Mouse (Mus musculus) CH12.LX (cell line): ENCODE data around the gene Pak1. TPM values are rescaled to one million over a fixed set of nuclear protein-coding genes. Genes with fewer than 3 reads are reported as not detected.

Experiments used
- DNase-seq: peaks from one replicate; pipeline ENCODE4 v3.0.0-alpha.2; 2013; ENCODE audit errors: extremely low read depth
- H3K27ac ChIP-seq: 2 replicates; pipeline ENCODE4 v1.5.1; 2012; ENCODE audit warnings: low read depth, mild to moderate bottlenecking, control low read depth, moderate library complexity; ENCODE audit not compliant: insufficient read depth
- H3K27me3 ChIP-seq: replicated peaks from 2 replicates; pipeline ENCODE3; 2012; ENCODE audit warnings: inconsistent platforms
- H3K36me3 ChIP-seq, 2 experiments: replicated peaks in 1 of 2; 2 replicates each; pipeline versions ENCODE3 to v1.6.1; 2012; ENCODE audit warnings: inconsistent platforms in 1 of 2, low read length in 1 of 2, mild to moderate bottlenecking in 1 of 2, mixed read lengths in 1 of 2, moderate library complexity in 1 of 2; ENCODE audit not compliant: control insufficient read depth in 1 of 2, insufficient read depth in 1 of 2
- H3K4me1 ChIP-seq, 2 experiments: 2 replicates each; pipeline ENCODE4 v1.6.1; 2012; ENCODE audit warnings: inconsistent platforms in 1 of 2, moderate library complexity in 1 of 2; ENCODE audit not compliant: insufficient read depth in 2 of 2, control insufficient read depth in 1 of 2
- H3K4me2 ChIP-seq: 2 replicates; pipeline ENCODE4 v1.6.1; 2012; ENCODE audit warnings: low read depth, mild to moderate bottlenecking, control low read depth; ENCODE audit not compliant: poor library complexity, insufficient read depth, severe bottlenecking
- H3K4me3 ChIP-seq, 3 experiments: fragments of 150-350 bp in 1 of 3; sonication (generic) in 1 of 3; replicated peaks in 1 of 3; 2 replicates each; pipeline versions ENCODE3 to v1.5.1; 2011 to 2012; ENCODE audit warnings: low read depth in 2 of 3, low read length in 2 of 3, mild to moderate bottlenecking in 2 of 3, moderate library complexity in 2 of 3, control low read depth in 1 of 3, improper control_type of control experiment in 1 of 3, inconsistent platforms in 1 of 3, mixed read lengths in 1 of 3; ENCODE audit not compliant: poor library complexity in 1 of 3
- H3K79me2 ChIP-seq: replicated peaks from 2 replicates; pipeline ENCODE4 v1.6.1; 2012; ENCODE audit warnings: mild to moderate bottlenecking, moderate library complexity; ENCODE audit not compliant: control insufficient read depth, poor library complexity, insufficient read depth, severe bottlenecking; ENCODE audit errors: extremely low read depth
- H3K9ac ChIP-seq: 2 replicates; pipeline ENCODE4 v1.6.1; 2012; ENCODE audit warnings: low read depth, mild to moderate bottlenecking, control low read depth, moderate library complexity; ENCODE audit not compliant: insufficient read depth
- H3K9me3 ChIP-seq: replicated peaks from 2 replicates; pipeline ENCODE3; 2012; ENCODE audit warnings: low read length, inconsistent platforms, mixed read lengths
- CHD1 ChIP-seq: IDR thresholded peaks from 2 replicates; pipeline ENCODE4 v1.6.1; 2012; ENCODE audit warnings: low read depth, low read length, improper control_type of control experiment, inconsistent platforms
- E2F4 ChIP-seq: IDR thresholded peaks from 2 replicates; pipeline ENCODE4 v1.6.1; 2011; ENCODE audit warnings: low read depth, low read length, improper control_type of control experiment; ENCODE audit not compliant: insufficient replicate concordance
- ELF1 ChIP-seq: IDR thresholded peaks from 2 replicates; pipeline ENCODE4 v1.6.1; 2014; ENCODE audit warnings: low read depth, mild to moderate bottlenecking, inconsistent platforms, low read length, improper control_type of control experiment
- EP300 ChIP-seq: IDR thresholded peaks from 2 replicates; pipeline ENCODE4 v1.6.1; 2011; ENCODE audit warnings: low read length, improper control_type of control experiment
- GABPA ChIP-seq: IDR thresholded peaks from 2 replicates; pipeline ENCODE4 v1.6.1; 2012; ENCODE audit warnings: low read depth, low read length, improper control_type of control experiment, inconsistent platforms; ENCODE audit not compliant: insufficient replicate concordance
- IRF4 ChIP-seq: IDR thresholded peaks from 2 replicates; pipeline ENCODE4 v1.6.1; 2014; ENCODE audit warnings: low read depth, mild to moderate bottlenecking, inconsistent platforms, low read length, improper control_type of control experiment
- JUN ChIP-seq: IDR thresholded peaks from 2 replicates; pipeline ENCODE4 v1.6.1; 2011; ENCODE audit warnings: low read depth, mild to moderate bottlenecking, low read length, improper control_type of control experiment, moderate library complexity; ENCODE audit not compliant: insufficient read depth
- MAFK ChIP-seq: IDR thresholded peaks from 2 replicates; pipeline ENCODE4 v1.6.1; 2011; ENCODE audit warnings: low read length, improper control_type of control experiment; ENCODE audit not compliant: insufficient replicate concordance
- MAX ChIP-seq: IDR thresholded peaks from 2 replicates; pipeline ENCODE4 v1.6.1; 2011; ENCODE audit warnings: low read length, improper control_type of control experiment
- MAZ ChIP-seq: IDR thresholded peaks from 2 replicates; pipeline ENCODE4 v1.6.1; 2012; ENCODE audit warnings: low read depth, mild to moderate bottlenecking, inconsistent platforms, low read length, improper control_type of control experiment, moderate library complexity
- MEF2A ChIP-seq: IDR thresholded peaks from 2 replicates; pipeline ENCODE4 v1.6.1; 2014; ENCODE audit warnings: low read depth, mild to moderate bottlenecking, inconsistent platforms, low read length, improper control_type of control experiment, borderline replicate concordance
- NELFE ChIP-seq: IDR thresholded peaks from 2 replicates; pipeline ENCODE4 v1.6.1; 2011; ENCODE audit warnings: low read depth, low read length, improper control_type of control experiment
- NRF1 ChIP-seq: IDR thresholded peaks from 2 replicates; pipeline ENCODE4 v1.6.1; 2014; ENCODE audit warnings: low read depth, mild to moderate bottlenecking, inconsistent platforms, low read length, improper control_type of control experiment, moderate library complexity
- PAX5 ChIP-seq: IDR thresholded peaks from 2 replicates; pipeline ENCODE4 v1.6.1; 2012; ENCODE audit warnings: low read length, inconsistent platforms, mixed read lengths
- POLR2A ChIP-seq: IDR thresholded peaks from 2 replicates; pipeline ENCODE4 v1.6.1; 2011; ENCODE audit warnings: low read depth, mild to moderate bottlenecking, improper control_type of control experiment, low read length
- SIN3A ChIP-seq: IDR thresholded peaks from 2 replicates; pipeline ENCODE4 v1.6.1; 2012; ENCODE audit warnings: low read length, improper control_type of control experiment, inconsistent platforms
- USF1 ChIP-seq: IDR thresholded peaks from 2 replicates; pipeline ENCODE4 v1.6.1; 2014; ENCODE audit warnings: low read depth, mild to moderate bottlenecking, inconsistent platforms, low read length, improper control_type of control experiment
- ZMIZ1 ChIP-seq: IDR thresholded peaks from 2 replicates; pipeline ENCODE4 v1.6.1; 2012; ENCODE audit warnings: low read depth, mild to moderate bottlenecking, inconsistent platforms, low read length, improper control_type of control experiment
- dilution Hi-C: fragments of 300-500 bp; cut with MboI; formaldehyde crosslinking; loops from 2 replicates; pipeline ENCODE4 v1.14.3; 2020; ENCODE audit warnings: low sequenced_read_pairs; ENCODE audit not compliant: extremely low pct_unique_long_range_greater_than_20kb, extremely low pct_ligation_motif_present
- in situ Hi-C: fragments of 300-500 bp; cut with MboI; formaldehyde crosslinking; loops from 3 replicates; pipeline ENCODE4 v1.14.3; 2019; ENCODE audit warnings: low sequenced_read_pairs, low pct_ligation_motif_present, low pct_unique_long_range_greater_than_20kb, mixed read lengths
- polyA plus RNA-seq: library from polyadenylated mRNA; unstranded; fragments of >175 nt; gene quantifications from 2 replicates; pipeline ENCODE4 v1.2.1, GENCODE M21; 2012; ENCODE audit warnings: low read depth; ENCODE audit not compliant: insufficient read length
- total RNA-seq, 2 experiments: library from RNA; depleted of rRNA; stranded (reverse); fragments of 300-350 nt in 1 of 2; fragments of >200 nt in 1 of 2; gene quantifications; 2 replicates each; pipeline ENCODE4 v1.2.3; 2012 to 2014

Pak1 gene
- total and polyA plus RNA-seq, 3 experiments = 0.93 to 5.4 (median 4.1) TPM

GRCm38 (mm10) chr7:97925819-97926218 is 137.5 kb downstream of the Pak1 start:
- no peaks in the 10 kb centered on the region for H3K27me3 ChIP-seq
- H3K9me3 ChIP-seq = no peaks in the 10 kb centered on the region
- no peak overlapping the region for H3K4me3 ChIP-seq
- no peak overlapping the region for H3K27ac ChIP-seq
- H3K36me3 ChIP-seq = no peaks in the 10 kb centered on the region
- dilution Hi-C loops (no loop called here), in situ Hi-C loops (no loop called here)
- DNase-seq = no peak
- no peaks in the 10 kb centered on the region for H3K4me1 ChIP-seq
- H3K79me2 ChIP-seq = no peaks in the 10 kb centered on the region
- no peak overlapping the region for H3K4me2 ChIP-seq
- no peak for TF ChIP-seq NRF1
- TF ChIP-seq EP300 = no peak
- no peak for TF ChIP-seq JUN
- no peak for TF ChIP-seq MAX
- no peak for TF ChIP-seq MAFK
- TF ChIP-seq POLR2A = no peak
- no peak for TF ChIP-seq GABPA
- no peak overlapping the region for H3K9ac ChIP-seq

DNA sequence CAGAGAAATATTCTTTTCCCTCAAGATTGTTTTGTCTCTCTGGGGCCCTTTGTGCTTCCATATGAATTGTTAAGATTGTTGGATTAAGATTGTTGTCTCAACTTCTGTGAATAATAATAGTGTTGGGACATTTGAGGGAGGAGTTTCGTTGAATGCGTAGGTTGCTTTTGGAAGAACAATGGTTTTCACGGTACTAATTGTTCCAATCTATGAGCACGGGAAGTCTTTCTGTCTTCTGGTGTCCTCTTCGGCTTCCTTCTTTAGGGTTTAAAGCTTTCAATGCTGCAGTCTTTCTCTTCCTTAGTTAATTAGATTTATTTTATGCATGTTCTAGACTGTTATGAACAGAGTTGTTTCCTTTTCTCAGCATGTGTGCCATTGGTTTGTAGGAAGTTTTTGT is 138.6 kb downstream of the Pak1 start:
- Histone ChIP-seq H3K79me2 (no peaks in the 10 kb centered on the region), H3K4me2 (no peak overlapping the region), H3K36me3 (no peaks in the 10 kb centered on the region), H3K27me3 (no peaks in the 10 kb centered on the region), H3K4me3 (no peak overlapping the region), H3K4me1 (no peaks in the 10 kb centered on the region), H3K9me3 (no peaks in the 10 kb centered on the region), H3K27ac (no peak overlapping the region), H3K9ac (no peak overlapping the region)
- no peak for TF ChIP-seq MEF2A
- TF ChIP-seq ZMIZ1 = no peak
- TF ChIP-seq IRF4 = no peak
- TF ChIP-seq MAZ = no peak
- TF ChIP-seq E2F4 = no peak
- no peak for TF ChIP-seq GABPA
- TF ChIP-seq USF1 = no peak
- TF ChIP-seq ELF1 = no peak
- TF ChIP-seq NELFE = no peak
- TF ChIP-seq SIN3A = no peak
- no peak for TF ChIP-seq PAX5
- TF ChIP-seq POLR2A = no peak
- TF ChIP-seq CHD1 = no peak
- TF ChIP-seq MAFK = no peak
- dilution Hi-C loops (no loop called here), in situ Hi-C loops (no loop called here)
- no peak for DNase-seq
